Comparison of ENCODE assay signal across 8 mouse cellular contexts in genomic region chr8:13785764-13786299, GRCm38 (mm10). TPM values are rescaled to one million over a fixed set of nuclear protein-coding genes. Genes with fewer than 3 reads are reported as not detected.
DNase-seq lines count a peak whose midpoint lies in the region; ATAC-seq and TF ChIP-seq lines count a peak whose summit lies in the region.

No protein-coding gene starts in this region.

- peaks cover 46% of the 10 kb centered on the region for H3K36me3 ChIP-seq in G1E (replicated peaks)
- peaks cover 17% of the 10 kb centered on the region for H3K36me3 ChIP-seq in forebrain, postnatal 0 days (ENCODE audit: insufficient read depth)
- H3K36me3 ChIP-seq in lung, embryonic 15.5 days: peaks cover 29% of the 10 kb centered on the region

- H3K4me1 ChIP-seq in G1E (ENCODE audit: insufficient read depth, low read depth, low read length): peaks cover 25% of the 10 kb centered on the region
- no peaks in the 10 kb centered on the region for H3K4me1 ChIP-seq in forebrain, postnatal 0 days (ENCODE audit: insufficient read depth)
- peaks cover 18% of the 10 kb centered on the region for H3K4me1 ChIP-seq in lung, embryonic 15.5 days

- H3K4me3 ChIP-seq in G1E (ENCODE audit: low read depth, low read length): peak overlapping the region; percentile 86
- peak overlapping the region; percentile 65 for H3K4me3 ChIP-seq in forebrain, postnatal 0 days (ENCODE audit: low read depth, low read length)
- peak overlapping the region; percentile 86 for H3K4me3 ChIP-seq in lung, embryonic 15.5 days

- ATAC-seq in G1E (ENCODE audit: extremely low read depth, insufficient number of reproducible peaks, low FRiP score, poor library complexity, severe bottlenecking): peak; percentile 46
- ATAC-seq in forebrain, postnatal 0 days: peak; percentile 96
- ATAC-seq in lung, embryonic 15.5 days (ENCODE audit: borderline replicate concordance, extremely low read depth, low FRiP score, low TSS enrichment): peak; percentile 97

- peak; percentile 98 for DNase-seq in G1E (ENCODE audit: low spot score)
- DNase-seq in cerebellum, adult 18-20 months: peak; percentile 94 to 97
- peak; percentile 99 for DNase-seq in forebrain, postnatal 0 days
- peak; percentile 99 for DNase-seq in heart, postnatal 4 days
- peak; percentile 88 to 94 for DNase-seq in layer of hippocampus, adult 8-10 months (ENCODE audit: low spot score in 2 of 2)
- DNase-seq in ovary, adult 18-20 months (ENCODE audit: low spot score): peak; percentile 87
- DNase-seq in thymus, postnatal 0 days (ENCODE audit: low spot score): peak; percentile 99

- H3K4me2 ChIP-seq in forebrain, postnatal 0 days (ENCODE audit: low read depth): peak overlapping the region; percentile 82
- peak overlapping the region; percentile 84 for H3K4me2 ChIP-seq in lung, embryonic 15.5 days

- TF ChIP-seq CTCF in G1E (IDR thresholded peaks at IDR 0.05; ENCODE audit: low read depth, low read length): peak; percentile 34; the same call in 1 of the 2 replicates
- TF ChIP-seq CTCF in forebrain, postnatal 0 days (IDR thresholded peaks at IDR 0.05; ENCODE audit: low read depth): peak; percentile 93

- H3K9ac ChIP-seq in forebrain, postnatal 0 days: peak overlapping the region; percentile 95
- H3K9ac ChIP-seq in lung, embryonic 15.5 days: peak overlapping the region; percentile 98

- H3K9me3 ChIP-seq in G1E (replicated peaks): no peaks in the 10 kb centered on the region
- no peaks in the 10 kb centered on the region for H3K9me3 ChIP-seq in forebrain, postnatal 0 days (ENCODE audit: low read length)
- no peaks in the 10 kb centered on the region for H3K9me3 ChIP-seq in lung, embryonic 15.5 days

- H3K27me3 ChIP-seq in G1E (ENCODE audit: insufficient read depth, low read length): no peaks in the 10 kb centered on the region
- H3K27me3 ChIP-seq in forebrain, postnatal 0 days (ENCODE audit: insufficient read depth, low read length): no peaks in the 10 kb centered on the region
- no peaks in the 10 kb centered on the region for H3K27me3 ChIP-seq in lung, embryonic 15.5 days

- H3K27ac ChIP-seq in forebrain, postnatal 0 days (ENCODE audit: low read depth, low read length): peak overlapping the region; percentile 98
- peak overlapping the region; percentile 99 for H3K27ac ChIP-seq in lung, embryonic 15.5 days

- WGBS in forebrain, postnatal 0 days: 3% methylated on average over 47 of the region's 47 CpGs
- WGBS in lung, embryonic 15.5 days: under 1% methylated on average over 47 of the region's 47 CpGs

RNA-seq across cellular contexts. Expression of gene Upf3a, which starts 0.4 kb away (rescaled TPM):
- 13.3 and 18.0 TPM in 2 replicates for total RNA-seq in G1E (2014; fragmentation: Nextera tagmentation)
- total RNA-seq in G1E (2017): 21.3 and 21.5 TPM in 2 replicates
- polyA plus RNA-seq in G1E (2012): 31.4 and 34.9 TPM in 2 replicates
- 21.2 and 25.2 TPM in 2 replicates for total RNA-seq in forebrain, postnatal 0 days (2014; rRNA removed)
- polyA plus RNA-seq in forebrain, postnatal 0 days (2015; fragmentation: Nextera tagmentation; extraction: Ambion mirVana): 38.2 and 44.3 TPM in 2 replicates
- 10 to 100 TPM; 15.4 to 16.4 TPM for total RNA-seq in heart, postnatal 4 days (2021)
- 10 to 100 TPM; 25.5 to 36.6 (median 32.5) TPM for total RNA-seq in layer of hippocampus, adult 8-10 months (2022)
- polyA plus RNA-seq in lung, embryonic 15.5 days (2015; fragmentation: Nextera tagmentation; extraction: Ambion mirVana): 41.9 and 45.4 TPM in 2 replicates
- polyA plus RNA-seq in thymus, postnatal 0 days (2015; fragmentation: Nextera tagmentation; extraction: Ambion mirVana): 37.6 and 45.9 TPM in 2 replicates

RNA-seq across cellular contexts. Expression of gene Cdc16, which starts 28.4 kb away (rescaled TPM):
- 68.5 and 75.9 TPM in 2 replicates for total RNA-seq in G1E (2014; fragmentation: Nextera tagmentation)
- 64.5 and 81.1 TPM in 2 replicates for total RNA-seq in G1E (2017)
- 19.0 and 25.1 TPM in 2 replicates for polyA plus RNA-seq in G1E (2012)
- total RNA-seq in forebrain, postnatal 0 days (2014; rRNA removed): 130 and 136 TPM in 2 replicates
- polyA plus RNA-seq in forebrain, postnatal 0 days (2015; fragmentation: Nextera tagmentation; extraction: Ambion mirVana): 108 and 118 TPM in 2 replicates
- total RNA-seq in heart, postnatal 4 days (2021): 10 to 100 TPM; 51.9 to 52.1 TPM
- total RNA-seq in layer of hippocampus, adult 8-10 months (2022): 10 to 100 TPM; 46.6 to 56.9 (median 55.6) TPM
- polyA plus RNA-seq in lung, embryonic 15.5 days (2015; fragmentation: Nextera tagmentation; extraction: Ambion mirVana): 214 and 215 TPM in 2 replicates
- 101 and 102 TPM in 2 replicates for polyA plus RNA-seq in thymus, postnatal 0 days (2015; fragmentation: Nextera tagmentation; extraction: Ambion mirVana)

RNA-seq across cellular contexts. Expression of gene AF366264, which starts 52.4 kb away (rescaled TPM):
- not detected in 2 replicates for total RNA-seq in G1E (2014; fragmentation: Nextera tagmentation)
- 0.06 and 0.22 TPM in 2 replicates for total RNA-seq in G1E (2017)
- polyA plus RNA-seq in G1E (2012): not detected in 2 replicates
- not detected in 2 replicates for total RNA-seq in forebrain, postnatal 0 days (2014; rRNA removed)
- not detected in 2 replicates for polyA plus RNA-seq in forebrain, postnatal 0 days (2015; fragmentation: Nextera tagmentation; extraction: Ambion mirVana)
- not detected for total RNA-seq in heart, postnatal 4 days (2021)
- not detected for total RNA-seq in layer of hippocampus, adult 8-10 months (2022)
- not detected in 2 replicates for polyA plus RNA-seq in lung, embryonic 15.5 days (2015; fragmentation: Nextera tagmentation; extraction: Ambion mirVana)
- not detected in 2 replicates for polyA plus RNA-seq in thymus, postnatal 0 days (2015; fragmentation: Nextera tagmentation; extraction: Ambion mirVana)

Comparison
In these comparisons a context has a peak if more than half of its experiments do, and no peak if none do; other contexts are left out.
1. Peak in every context shown above with its lines: DNase-seq, ATAC-seq, H3K4me3 ChIP-seq and H3K27ac ChIP-seq.
2. ATAC-seq: peak in every context shown above with its lines; median percentile 97 in lung, embryonic 15.5 days; 96 in forebrain, postnatal 0 days; 46 in G1E.